ENCODE assay signal across 23 mouse cellular contexts in genomic region chr3:98216296-98216695, GRCm38 (mm10). TPM values are rescaled to one million over a fixed set of nuclear protein-coding genes. Genes with fewer than 3 reads are reported as not detected.
"Had no signal": no experiment of that assay in that cellular context is flagged by ENCODE, and none has a peak within 500 bp of the region (broad histone marks: within the 10 kb centered on the region; RNA-seq: fewer than 3 reads in every experiment).

No protein-coding gene starts in this region.

- H3K9me3 ChIP-seq: neural tube, embryonic 13.5 days; neural tube, embryonic 15.5 days; stomach, embryonic 15.5 days had no signal

- H3K9ac ChIP-seq: neural tube, embryonic 13.5 days; neural tube, embryonic 15.5 days; stomach, embryonic 15.5 days had no signal

- H3K4me2 ChIP-seq: neural tube, embryonic 13.5 days; neural tube, embryonic 15.5 days; stomach, embryonic 15.5 days had no signal

- H3K27me3 ChIP-seq: neural tube, embryonic 13.5 days; neural tube, embryonic 15.5 days; stomach, embryonic 15.5 days had no signal

- DNase-seq: retina, postnatal 1 day; right cerebral cortex, adult 18-20 months; right cerebral cortex, postnatal 14 days; right cerebral cortex, postnatal 25 days; right cerebral cortex, postnatal 4 days; spleen, adult 18-20 months; thymus, adult 18-20 months; thymus, adult 2 months; thymus, postnatal 14 days; thymus, postnatal 25 days; thymus, postnatal 36 days; thymus, postnatal 4 days had no signal

- H3K27ac ChIP-seq: neural tube, embryonic 13.5 days; neural tube, embryonic 15.5 days; stomach, embryonic 15.5 days; stomach, postnatal 0 days had no signal

- H3K4me3 ChIP-seq: neural tube, embryonic 13.5 days; neural tube, embryonic 15.5 days; stomach, embryonic 15.5 days had no signal

- H3K36me3 ChIP-seq: neural tube, embryonic 13.5 days; neural tube, embryonic 15.5 days; stomach, embryonic 15.5 days had no signal

RNA-seq across cellular contexts. Expression of gene Reg4, which starts 5.7 kb away (rescaled TPM):
- polyA plus RNA-seq: neural tube, embryonic 13.5 days; neural tube, embryonic 14.5 days; neural tube, embryonic 15.5 days; spleen, adult 2 months; stomach, embryonic 14.5 days; stomach, postnatal 0 days; urinary bladder, adult 2 months had no signal

RNA-seq across cellular contexts. Expression of gene Adam30, which starts 55.9 kb away (rescaled TPM):
- polyA plus RNA-seq: neural tube, embryonic 13.5 days; neural tube, embryonic 14.5 days; neural tube, embryonic 15.5 days; small intestine, adult 2 months; spleen, adult 2 months; stomach, embryonic 14.5 days; stomach, embryonic 15.5 days; stomach, embryonic 16.5 days; stomach, postnatal 0 days; thymus, adult 2 months; thymus, postnatal 0 days; urinary bladder, adult 2 months had no signal
